Mouse (Mus musculus) frontal cortex, postnatal 25 days (tissue): ENCODE data around the gene Gatad2b.

Experiments
- DNase-seq, 2 experiments: peaks; one replicate each; pipeline ENCODE4 v3.0.0; 2022; ENCODE audit warnings: low spot score in 2 of 2

The Gatad2b gene

DNA sequence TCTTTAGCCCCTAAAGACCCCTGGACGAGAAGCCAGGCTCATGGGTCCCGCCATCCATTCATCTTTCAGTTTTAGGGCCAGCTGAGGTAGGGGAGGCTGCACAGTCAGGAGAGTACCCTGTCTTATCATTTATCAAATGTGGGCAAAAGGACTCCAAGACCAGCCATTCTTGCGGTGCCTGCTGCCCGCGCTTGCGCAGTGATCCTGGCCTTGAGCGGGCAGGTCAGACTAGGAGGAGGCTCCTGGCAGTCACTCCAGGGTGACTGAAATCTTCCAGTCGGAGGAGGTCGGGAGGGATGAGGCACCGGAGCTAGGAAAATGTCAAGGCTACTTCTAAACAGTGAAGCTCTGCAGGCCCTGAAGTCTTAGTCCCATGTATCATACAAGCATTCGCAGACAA lies 88.7 kb downstream of the Gatad2b start:
- no peak for DNase-seq

DNA sequence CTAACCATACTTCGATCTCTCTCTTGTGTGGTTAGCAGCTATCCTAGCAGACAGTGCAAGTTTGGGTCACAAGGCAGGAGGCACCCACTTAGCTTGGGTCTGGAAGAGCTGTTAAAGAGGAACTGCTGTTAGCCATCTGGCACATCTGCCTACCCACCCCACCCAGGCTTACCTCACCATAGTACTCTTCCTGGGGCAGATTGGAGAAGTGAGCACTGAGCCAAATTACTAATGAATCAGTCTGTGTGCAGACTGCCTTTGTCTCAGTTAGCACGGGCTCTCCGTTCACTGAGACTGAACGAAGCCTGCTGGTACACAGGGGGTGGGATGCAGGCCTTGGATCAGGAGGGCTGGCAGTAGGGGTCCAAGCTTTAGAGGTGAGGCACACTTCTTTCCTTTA lies 90.7 kb downstream of the Gatad2b start:
- no peak for DNase-seq

DNA sequence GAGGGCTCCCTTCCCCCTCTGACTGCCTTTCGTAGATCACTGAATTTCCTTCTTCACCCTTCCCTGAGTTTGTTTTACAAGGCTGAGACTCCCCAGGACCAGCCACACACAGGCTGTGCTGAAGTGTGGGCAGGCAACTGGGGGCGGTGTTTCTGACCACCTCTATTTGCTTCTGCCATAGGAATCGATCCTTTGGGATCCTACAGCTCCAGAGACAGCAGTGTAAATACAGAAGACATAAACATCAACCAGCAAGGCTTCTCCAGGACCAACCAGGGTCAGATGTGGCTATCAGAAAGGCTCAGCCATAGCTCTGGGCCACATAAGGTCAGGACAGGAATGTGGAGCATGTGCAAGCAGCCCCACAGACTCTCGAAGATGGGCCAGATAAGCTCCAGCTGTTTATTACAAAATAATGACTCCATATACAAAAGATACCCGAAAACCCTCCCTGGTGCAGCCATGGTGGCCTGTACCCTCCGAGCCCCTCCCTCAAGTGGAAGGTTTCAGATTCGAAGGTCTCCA lies 91.9 kb downstream of the Gatad2b start:
- DNase-seq = no peak

DNA sequence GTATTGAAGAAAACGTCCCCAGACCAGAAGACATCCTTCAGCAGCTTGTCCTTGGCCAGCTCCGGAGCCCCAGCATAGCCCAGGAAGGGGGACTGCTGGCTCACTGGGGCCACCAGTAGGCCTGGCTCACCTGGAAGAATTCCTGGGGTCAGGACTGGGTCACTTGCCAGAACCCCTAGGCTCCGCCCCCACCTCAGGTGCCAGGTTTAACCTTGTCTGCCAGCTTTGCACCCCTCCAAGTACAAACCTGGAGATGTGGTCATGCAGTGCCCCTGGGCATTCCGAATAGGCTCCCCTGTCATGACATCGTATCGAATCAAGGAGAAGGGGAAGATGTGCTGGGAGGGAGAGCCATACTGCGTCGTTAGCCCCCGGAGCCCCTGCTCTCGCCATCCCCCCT lies 93.8 kb downstream of the Gatad2b start:
- no peak for DNase-seq

DNA sequence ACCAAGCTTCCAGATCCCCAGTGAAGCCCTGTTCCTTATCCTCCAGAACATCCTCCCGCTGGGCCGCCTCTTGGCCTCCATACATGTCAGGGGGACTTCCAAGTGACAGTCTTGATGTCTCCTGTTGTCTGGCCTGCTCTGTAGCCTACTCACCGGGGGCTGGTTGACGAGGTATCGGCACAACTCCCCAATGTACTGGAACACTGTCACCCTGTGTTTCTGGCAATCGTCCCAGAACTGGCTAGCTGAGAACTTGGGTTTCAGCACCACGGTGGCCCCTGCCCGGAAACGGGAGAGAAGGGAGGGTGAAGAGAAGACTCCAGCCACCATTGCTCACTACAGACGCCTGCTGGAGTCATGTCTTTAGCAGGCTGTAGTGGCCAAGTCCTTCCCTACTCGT lies 94.5 kb downstream of the Gatad2b start:
- DNase-seq = no peak

DNA sequence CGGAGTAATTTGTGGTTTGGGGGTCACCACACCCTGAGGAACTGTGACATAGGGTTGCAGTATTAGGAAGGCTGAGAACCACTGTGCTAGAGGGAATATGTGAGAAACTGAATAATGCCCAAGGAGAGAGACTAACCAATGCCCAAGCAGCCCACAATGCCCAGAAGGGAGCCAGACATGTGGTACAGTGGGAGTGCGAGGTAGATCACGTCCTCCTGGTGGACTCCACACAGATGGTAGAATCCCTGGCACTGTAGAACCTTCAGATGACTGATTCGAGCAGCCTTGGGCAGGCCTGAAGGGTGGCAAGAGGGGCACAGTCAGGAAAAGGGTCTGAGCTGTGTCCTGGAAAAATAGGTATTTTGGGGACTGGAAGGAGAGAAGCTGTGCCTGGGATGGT lies 95.2 kb downstream of the Gatad2b start:
- no peak for DNase-seq

DNA sequence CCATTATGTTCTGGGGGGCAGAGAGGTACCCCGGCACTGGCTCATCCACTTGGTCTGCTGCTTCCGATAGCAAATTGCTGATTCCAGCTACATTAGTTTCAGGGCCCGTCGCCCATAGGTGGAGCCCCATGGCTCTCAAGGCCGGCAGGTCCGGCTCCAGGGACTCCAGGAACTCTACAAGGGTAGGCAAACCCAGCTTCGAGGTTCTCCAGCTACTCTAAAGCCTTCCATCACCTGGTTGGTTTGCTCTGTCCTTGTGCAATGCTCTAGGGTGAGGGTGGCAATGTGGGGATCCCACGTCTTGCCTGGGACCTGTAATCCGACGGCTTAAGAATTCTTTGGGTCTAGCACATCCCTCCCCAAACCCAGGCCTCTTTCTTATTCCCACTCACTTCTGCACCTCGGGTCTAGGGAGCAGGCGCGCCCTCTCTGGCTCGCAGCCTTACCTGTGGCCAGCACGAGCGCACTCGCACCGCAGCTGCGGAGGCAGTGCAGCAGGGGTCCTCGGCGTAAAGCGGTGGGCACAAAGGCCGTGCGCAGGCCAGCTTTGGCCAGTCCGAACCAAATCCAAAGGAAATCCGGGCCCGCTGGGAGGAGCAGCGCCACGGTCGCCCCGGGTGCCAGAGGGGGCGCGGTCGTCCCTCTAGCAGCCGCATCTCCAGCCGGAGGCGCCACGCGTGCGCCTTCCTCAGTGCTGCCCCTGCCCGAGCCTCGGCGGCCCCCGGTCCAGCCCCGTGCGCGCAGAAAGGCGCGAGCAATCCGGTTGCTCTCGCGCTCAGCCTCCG lies 95.9 kb downstream of the Gatad2b start:
- DNase-seq = no peak

DNA sequence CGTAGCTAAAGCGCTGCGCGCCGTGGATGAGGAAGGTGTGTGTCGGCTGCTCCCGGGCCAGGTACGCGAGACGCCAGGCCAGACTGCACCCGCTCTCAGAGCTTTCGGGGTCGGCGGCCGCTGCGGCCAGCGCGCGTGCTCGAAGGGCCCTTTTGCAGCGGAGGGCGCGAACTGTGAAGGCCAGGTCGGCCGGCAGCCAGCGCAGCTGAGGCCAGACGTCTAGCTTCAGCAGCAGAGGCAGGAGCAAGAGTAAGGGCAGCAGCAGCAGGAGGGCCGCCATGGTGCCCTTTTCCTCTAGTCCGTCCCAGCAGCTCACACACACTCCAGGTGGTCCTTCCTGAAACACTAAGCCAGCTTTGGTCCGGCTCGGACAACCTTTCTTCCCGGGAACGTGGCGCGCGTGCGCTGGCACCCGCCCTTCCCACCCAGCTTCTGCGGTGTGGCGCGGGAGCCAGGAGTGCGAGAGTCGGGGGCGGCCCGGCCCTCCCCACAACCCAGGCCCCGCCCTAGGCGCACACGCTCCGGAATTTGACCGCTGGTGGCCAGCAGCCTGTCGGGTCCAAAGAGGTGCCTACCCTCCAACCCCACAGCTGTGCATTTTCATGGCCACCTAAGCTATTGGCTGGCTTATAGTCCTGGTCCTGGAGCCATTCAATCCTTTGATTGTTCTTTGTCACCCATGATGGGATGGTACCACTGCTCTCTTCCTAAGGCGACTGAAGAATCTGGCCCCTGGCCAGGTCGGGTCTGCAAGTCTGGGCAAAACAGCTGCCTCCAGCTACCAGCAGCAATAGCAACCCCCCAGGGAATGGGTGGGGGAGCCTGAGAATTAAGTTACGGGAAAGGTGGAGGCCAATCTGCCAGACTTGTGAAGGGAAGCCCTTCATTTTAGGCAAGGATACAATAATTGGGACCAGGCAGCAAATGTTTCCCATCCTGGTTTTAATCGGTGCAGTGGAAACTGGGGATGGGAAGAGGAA lies 96.8 kb downstream of the Gatad2b start, which contains the start of gene Slc27a3:
Gene Slc27a3, minus strand, starts transcription at position 428 of the 980 bp plus-strand sequence.
- no peak for DNase-seq

DNA sequence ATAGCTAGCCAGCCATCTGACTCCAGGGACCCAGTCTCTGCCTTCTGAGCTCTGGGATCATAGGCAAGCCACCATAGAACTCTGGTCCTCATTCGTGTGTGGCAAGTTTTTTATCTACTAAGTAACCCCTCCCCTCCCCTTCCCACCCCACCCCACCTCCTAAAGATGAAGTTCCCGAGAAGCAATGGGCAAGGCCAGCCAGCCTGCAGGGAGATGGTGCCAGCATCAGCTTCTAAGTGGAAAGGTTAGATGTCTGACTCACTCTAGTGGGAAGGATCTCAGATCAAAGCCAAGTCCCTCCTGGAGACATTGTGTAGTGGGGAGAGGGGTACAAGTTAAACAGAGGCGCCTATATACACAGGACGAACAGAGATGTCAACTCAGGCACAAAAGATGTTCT lies 98.0 kb downstream of the Gatad2b start:
- no peak for DNase-seq

DNA sequence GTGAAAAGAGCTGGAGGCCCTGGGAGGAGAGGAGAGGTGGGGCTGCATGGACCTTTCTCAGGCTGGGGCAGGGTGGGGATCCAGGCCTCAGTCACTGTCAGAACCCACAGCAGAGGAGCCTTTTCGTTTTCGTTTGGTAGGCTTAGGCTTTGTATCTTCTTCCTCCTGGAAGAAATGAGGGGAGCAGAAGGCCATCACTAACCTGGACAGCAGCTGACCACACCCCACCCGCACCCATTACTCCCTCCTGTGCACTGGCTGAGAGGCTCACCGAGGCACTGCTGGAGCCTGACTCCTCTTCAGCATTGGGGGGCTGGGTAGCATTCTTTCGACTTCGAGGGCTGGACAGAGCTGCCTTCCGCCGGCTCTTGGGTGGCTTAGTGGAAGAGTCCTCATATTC lies 99.0 kb downstream of the Gatad2b start:
- no peak for DNase-seq

DNA sequence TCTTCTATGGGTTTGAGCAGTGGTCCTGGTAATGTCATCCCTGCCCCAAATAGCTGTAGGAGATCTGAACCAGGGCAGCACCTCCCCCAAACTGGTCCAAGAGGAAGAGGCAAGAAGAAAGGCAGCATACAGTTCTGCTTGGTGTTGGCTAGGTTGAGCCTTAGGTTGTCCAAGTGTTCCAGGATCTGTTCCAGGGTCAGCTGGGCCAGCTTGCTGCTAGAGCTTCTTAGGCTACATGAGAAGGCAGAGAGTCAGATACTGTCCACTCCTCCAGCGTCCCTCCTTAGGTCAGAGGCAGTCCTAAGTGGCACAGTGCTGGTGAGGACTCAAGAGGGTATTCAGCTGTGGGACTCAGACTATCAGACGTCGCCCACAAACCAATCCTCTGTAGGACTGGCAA lies 99.7 kb downstream of the Gatad2b start:
- DNase-seq = no peak

DNA sequence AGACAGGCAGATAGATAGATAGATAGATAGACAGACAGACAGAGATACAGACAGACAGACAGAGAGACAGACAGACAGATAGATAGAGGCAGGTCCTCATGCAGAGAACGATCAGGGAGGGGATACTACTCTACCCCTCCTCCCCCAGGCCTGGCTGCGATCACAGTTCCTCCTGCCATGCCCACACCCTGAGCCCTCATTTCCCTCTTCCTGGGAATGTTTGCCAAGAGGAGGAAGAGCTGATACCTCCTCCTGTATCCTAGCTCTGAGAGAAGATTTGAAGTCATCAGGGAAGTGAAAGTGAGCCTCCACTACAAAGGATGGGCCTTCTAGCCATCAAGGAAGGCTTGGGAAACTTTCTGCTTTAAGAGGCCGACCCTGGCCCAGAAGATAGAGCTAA lies 102.7 kb downstream of the Gatad2b start:
- DNase-seq = no peak

DNA sequence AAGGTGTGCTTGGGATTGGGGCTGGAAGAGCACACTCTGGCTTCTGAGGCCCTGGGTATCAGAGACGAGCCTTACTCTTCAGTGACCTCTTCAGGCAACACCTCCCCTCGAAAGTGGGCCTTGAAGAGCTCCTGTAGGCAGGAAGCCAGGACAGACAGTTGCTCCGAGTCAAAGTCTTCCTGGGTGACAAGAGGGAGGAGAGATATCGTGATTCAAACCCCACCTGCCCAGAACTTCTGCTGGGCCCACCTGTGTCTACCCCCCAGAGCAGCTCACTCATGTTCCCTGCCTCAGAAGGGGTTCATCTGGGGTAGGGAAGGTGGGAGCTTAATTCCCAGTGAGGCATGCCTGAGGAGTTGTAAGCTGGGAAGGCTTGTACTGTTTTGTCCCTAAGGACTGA lies 108.0 kb downstream of the Gatad2b start:
- DNase-seq = no peak

DNA sequence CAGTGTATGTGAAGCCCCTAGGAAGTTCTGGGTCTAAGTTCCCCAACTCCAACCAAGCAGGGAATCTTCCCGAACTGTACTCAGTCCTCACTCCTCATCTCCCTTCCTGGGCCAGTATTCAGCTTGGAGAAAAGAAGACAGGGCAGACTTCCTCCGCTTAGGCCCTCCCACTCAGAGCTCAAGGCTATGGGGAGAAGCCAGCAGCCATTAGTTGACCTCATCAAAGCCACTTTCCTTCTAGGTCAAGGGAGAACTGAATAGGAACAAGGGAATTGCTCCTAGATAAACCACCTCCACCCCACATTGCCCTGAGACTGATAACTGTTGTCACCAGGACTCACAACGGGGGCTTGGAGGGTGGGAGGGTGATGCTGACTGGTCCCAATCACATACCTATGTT lies 111.1 kb downstream of the Gatad2b start:
- DNase-seq = no peak

DNA sequence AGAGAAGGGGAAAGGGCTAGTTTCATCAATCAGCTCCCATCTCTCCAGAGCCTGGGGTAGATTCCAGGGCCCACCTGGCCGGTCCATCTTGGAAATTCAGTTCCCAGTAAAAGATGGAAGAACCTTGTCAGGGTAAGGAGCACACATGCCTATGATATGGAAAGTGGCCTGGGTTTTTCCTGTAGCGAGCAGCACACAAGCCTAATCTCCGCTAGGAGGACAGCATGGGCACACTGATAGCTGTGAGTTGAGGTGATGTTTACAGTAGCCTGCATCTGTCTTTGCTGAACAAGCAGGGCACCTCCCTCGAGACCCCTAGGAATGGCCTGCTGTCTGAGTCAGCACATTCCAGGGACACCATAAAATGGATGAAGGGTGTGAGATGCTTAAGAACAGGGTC lies 111.6 kb downstream of the Gatad2b start:
- no peak for DNase-seq

DNA sequence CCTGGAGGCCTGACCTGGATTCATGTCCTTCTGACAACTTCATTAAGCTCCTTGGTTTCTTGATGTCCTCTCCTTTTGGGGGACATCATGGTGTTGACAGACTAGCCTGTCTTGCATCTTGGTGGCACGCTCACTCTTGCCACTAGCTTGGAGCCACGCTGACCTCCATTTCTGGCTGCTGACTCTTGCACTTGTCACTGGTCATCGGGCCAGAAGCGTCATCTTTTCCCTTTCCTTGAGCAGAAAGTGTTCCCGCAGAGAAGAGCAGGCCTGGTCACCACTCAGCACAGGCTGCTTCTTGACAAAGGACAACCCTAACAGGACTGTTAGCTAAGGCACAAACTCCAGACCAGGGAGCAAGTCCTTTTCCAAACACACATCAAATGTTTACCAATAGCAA lies 113.4 kb downstream of the Gatad2b start:
- DNase-seq = no peak

DNA sequence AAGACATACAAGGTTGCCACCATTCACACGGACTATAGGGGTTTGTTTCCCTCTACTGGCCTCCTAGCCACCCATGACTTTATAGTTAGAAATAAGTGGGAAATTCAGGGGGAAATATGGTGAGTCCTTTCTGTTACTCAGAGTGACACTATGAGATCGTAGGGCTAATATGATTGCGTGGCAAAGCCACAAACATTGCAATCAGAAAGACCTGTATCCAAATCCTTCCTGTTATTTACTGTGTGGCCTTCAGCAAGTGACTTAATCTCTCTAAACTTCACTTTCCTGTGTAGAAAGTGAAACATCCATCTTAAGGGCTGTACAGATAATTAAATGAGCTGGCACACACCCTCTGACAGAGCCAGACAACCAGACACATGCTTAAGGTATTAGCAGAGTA lies 115.7 kb downstream of the Gatad2b start:
- no peak for DNase-seq

DNA sequence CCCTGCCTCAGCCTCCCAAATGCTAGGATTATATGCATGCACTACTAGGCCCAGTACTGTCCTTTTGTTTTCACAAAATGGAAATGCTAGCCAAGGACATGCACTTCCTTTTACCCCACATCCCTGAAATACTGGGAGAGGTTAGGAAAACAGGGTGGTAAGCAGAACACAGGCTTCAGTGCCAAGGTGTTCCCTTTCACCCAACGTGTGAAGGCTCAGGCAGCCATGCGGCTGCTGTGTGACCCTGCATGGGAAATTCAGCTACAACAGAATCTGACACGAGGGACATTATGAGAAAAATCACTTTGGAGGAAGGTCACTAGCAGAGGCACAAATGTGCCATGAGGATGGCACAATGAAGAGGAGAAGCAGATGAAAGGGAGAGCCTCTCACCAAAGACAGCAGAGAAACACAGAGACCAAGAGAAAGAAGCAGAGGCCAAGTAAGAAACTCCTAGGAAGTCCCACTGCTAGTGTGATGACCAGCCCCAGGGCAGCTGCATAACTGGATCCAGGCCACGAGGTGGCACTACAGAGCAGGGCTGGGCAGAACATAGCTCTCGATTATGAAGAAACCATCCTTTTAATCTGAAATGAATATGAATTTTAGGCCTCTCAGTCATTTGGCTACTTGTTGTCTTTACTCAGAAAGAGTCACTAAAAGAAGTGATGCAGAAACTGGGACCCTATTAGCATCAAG lies 119.5 kb downstream of the Gatad2b start:
- peak; percentile 35 to 53 for DNase-seq

DNA sequence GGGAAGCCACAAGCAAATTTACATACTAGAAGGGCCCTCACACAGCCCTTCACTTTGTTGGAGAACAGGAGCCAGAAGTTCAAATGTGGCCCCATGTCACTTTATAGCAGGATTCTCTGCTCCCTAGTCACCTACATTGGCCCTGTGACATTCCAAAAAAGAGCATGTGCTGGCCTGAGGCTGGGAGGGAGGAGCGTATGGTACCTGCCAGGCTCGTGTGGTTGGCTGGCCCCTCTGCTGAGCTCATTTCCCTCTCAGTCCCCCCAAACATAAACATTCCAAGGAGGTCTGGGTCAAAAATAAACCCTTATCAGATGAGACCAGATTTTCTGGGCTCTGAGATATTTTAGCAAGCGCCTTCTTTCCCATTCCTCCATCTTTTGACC lies 120.0 kb downstream of the Gatad2b start:
- DNase-seq = no peak
